Mouse (Mus musculus): Measurements from ENCODE around the gene Ganc. TPM values are rescaled to one million over a fixed set of nuclear protein-coding genes. Genes with fewer than 3 reads are reported as not detected.

Ganc gene
- polyA plus RNA-seq, 1 experiment: 11.3 TPM

DNA sequence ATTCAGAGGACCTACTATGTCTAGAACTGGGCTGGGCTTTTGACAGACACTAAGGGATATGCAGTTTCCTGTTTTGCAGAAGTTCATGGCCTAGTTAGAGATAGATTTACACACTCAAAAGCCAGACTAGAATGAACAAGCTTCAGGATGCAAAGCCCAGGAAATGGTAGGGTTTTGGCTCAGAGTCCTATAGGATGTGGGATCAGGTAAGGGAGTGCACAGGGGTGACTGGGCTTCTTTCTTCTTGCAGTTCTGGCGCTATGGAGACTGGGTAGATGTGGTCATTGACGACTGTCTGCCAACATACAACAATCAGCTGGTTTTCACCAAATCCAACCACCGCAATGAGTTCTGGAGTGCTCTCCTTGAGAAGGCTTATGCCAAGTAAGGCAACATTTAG lies 80.5 kb downstream of the Ganc start:
- TF ChIP-seq CTCF (IDR thresholded peaks at IDR 0.05; ENCODE audit: extremely low read depth, insufficient read depth, low read length) (no peak), POLR2A (IDR thresholded peaks at IDR 0.05; ENCODE audit: extremely low read depth, insufficient read depth, low read length) (no peak)
- Histone ChIP-seq H3K27ac (ENCODE audit: insufficient read depth, low read length) (no peak overlapping the region), H3K4me1 (ENCODE audit: control insufficient read depth, insufficient read depth, low read length) (no peaks in the 10 kb centered on the region), H3K4me3 (ENCODE audit: insufficient read depth, low read length) (no peak overlapping the region)

DNA sequence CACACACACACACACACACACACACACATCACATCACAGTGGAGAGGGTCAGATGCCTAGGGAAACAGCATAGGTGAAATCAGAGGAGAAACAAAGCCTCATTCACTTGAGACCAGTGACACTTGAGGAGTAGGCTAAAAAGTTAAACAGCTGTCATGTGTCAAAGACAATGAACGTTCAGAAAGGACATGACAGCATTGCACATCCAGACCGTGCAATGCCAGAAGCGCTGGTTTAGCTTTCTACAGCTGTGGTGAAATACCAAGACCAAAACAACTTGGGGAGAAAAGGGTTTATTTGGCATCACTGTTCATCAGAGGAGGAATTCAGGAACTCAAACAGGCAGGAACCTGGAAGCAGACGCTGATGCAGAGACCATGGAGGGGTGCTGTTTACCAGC lies 89.6 kb downstream of the Ganc start:
- H3K27ac ChIP-seq (ENCODE audit: insufficient read depth, low read length): no peak overlapping the region
- TF ChIP-seq CTCF (IDR thresholded peaks at IDR 0.05; ENCODE audit: extremely low read depth, insufficient read depth, low read length) (no peak), POLR2A (IDR thresholded peaks at IDR 0.05; ENCODE audit: extremely low read depth, insufficient read depth, low read length) (no peak)
- H3K4me1 ChIP-seq (ENCODE audit: control insufficient read depth, insufficient read depth, low read length): no peaks in the 10 kb centered on the region
- no peak overlapping the region for H3K4me3 ChIP-seq (ENCODE audit: insufficient read depth, low read length)

GRCm38 (mm10) chr2:120496511-120496910 lies 92.8 kb downstream of the Ganc start:
- TF ChIP-seq CTCF (IDR thresholded peaks at IDR 0.05; ENCODE audit: extremely low read depth, insufficient read depth, low read length): no peak
- TF ChIP-seq POLR2A (IDR thresholded peaks at IDR 0.05; ENCODE audit: extremely low read depth, insufficient read depth, low read length): no peak

GRCm38 (mm10) chr2:120499971-120500471 lies 96.3 kb downstream of the Ganc start:
- H3K27ac ChIP-seq (ENCODE audit: insufficient read depth, low read length): no peak overlapping the region
- no peak for TF ChIP-seq POLR2A (IDR thresholded peaks at IDR 0.05; ENCODE audit: extremely low read depth, insufficient read depth, low read length)
- no peak for TF ChIP-seq CTCF (IDR thresholded peaks at IDR 0.05; ENCODE audit: extremely low read depth, insufficient read depth, low read length)
- no peak overlapping the region for H3K4me3 ChIP-seq (ENCODE audit: insufficient read depth, low read length)
- H3K4me1 ChIP-seq (ENCODE audit: control insufficient read depth, insufficient read depth, low read length): no peaks in the 10 kb centered on the region

More at GRCm38 (mm10) chr2:120496511-120496910, 92.8 kb downstream of the Ganc start:
- Histone ChIP-seq H3K27ac (ENCODE audit: insufficient read depth, low read length) (no peak overlapping the region), H3K4me1 (ENCODE audit: control insufficient read depth, insufficient read depth, low read length) (no peaks in the 10 kb centered on the region), H3K4me3 (ENCODE audit: insufficient read depth, low read length) (no peak overlapping the region)

DNA sequence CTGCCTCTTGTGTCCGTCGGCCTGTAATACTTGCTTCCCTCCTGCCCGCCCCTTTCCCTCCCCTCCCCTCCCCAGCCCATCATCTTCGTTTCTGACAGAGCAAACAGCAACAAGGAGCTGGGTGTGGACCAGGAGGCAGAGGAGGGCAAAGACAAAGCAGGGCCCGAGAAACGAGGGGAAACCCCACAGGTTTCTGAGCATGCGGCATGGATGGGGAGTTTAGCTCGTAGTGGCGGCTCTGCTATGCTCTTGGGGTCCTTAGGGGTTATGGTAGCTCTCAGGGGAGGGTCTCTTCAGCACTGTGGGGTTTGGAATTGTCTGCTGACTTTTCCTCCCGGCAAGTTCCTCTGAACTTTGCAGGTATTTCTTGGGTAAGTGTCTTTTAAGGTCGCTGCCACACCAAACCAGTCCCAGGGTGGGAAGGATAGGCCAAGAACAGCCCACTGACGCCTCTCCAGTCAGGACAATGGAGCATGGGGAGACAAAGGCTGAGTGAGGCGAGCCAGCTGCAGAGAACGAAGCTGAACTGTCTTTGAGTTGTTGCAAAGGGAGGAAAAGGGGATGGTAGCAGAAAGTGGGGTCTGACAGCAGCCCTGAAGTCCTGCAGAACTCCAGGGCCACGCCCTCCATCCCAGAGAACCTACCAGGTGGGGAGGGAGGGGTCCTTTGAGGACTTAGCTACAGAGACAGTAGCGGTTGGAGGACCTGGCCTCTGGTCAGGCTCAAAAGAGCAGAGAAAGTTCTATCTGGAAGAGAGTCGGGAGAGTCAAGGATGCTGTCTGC lies 97.6 kb downstream of the Ganc start:
- Histone ChIP-seq H3K27ac (ENCODE audit: insufficient read depth, low read length) (no peak overlapping the region), H3K4me1 (ENCODE audit: control insufficient read depth, insufficient read depth, low read length) (no peaks in the 10 kb centered on the region), H3K4me3 (ENCODE audit: insufficient read depth, low read length) (no peak overlapping the region)
- no peak for TF ChIP-seq POLR2A (IDR thresholded peaks at IDR 0.05; ENCODE audit: extremely low read depth, insufficient read depth, low read length)

DNA sequence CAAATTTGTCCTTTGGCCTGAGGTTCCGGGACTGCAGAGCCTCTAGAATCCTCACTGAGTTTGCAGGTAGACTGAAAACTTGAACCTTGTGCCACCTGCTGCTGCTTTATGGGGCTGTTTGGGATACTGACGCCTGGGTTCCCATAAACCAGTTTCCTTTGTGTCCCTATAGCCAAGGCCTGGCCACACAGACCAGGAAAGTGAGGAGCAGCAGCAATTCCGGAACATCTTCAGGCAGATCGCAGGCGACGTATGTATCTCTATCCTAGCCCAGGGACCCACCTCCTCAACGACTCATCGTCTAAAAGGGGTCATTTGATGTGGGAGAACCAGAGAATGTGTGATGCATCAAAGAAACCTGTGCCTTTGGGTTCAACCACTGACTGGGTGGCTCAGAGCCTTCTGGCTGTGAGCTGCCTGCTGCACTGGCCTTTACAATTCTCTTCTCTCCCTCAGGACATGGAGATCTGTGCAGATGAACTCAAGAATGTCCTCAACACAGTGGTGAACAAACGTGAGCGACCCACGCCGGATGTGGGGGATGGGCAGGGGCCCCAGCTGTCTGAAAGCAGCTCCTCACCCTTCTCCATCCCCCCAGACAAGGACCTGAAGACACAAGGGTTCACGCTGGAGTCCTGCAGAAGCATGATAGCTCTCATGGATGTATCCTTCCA lies 98.4 kb downstream of the Ganc start:
- TF ChIP-seq CTCF (IDR thresholded peaks at IDR 0.05; ENCODE audit: extremely low read depth, insufficient read depth, low read length) (no peak), POLR2A (IDR thresholded peaks at IDR 0.05; ENCODE audit: extremely low read depth, insufficient read depth, low read length) (no peak)
- Histone ChIP-seq H3K27ac (ENCODE audit: insufficient read depth, low read length) (no peak overlapping the region), H3K4me1 (ENCODE audit: control insufficient read depth, insufficient read depth, low read length) (no peaks in the 10 kb centered on the region), H3K4me3 (ENCODE audit: insufficient read depth, low read length) (no peak overlapping the region)

DNA sequence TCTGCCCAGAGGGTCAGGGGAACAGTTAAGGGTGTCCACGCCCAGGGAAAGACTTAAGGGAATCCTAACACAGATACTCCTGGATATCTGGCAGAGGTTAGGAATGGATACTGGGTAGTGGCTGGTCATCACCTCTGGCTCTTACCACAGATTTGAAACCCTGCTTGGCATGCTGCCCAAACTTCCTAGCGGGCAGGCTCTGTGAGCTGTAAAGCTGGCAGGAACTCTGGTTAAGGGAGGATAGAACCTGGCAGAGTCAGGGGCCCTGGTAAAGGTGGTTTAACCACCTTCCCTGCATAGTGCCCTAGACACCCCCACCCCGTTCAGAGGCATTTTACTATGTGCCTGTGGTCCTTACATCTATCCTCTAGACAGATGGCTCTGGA lies 98.9 kb downstream of the Ganc start:
- no peak overlapping the region for H3K27ac ChIP-seq (ENCODE audit: insufficient read depth, low read length)
- no peaks in the 10 kb centered on the region for H3K4me1 ChIP-seq (ENCODE audit: control insufficient read depth, insufficient read depth, low read length)
- TF ChIP-seq POLR2A (IDR thresholded peaks at IDR 0.05; ENCODE audit: extremely low read depth, insufficient read depth, low read length) (no peak), CTCF (IDR thresholded peaks at IDR 0.05; ENCODE audit: extremely low read depth, insufficient read depth, low read length) (no peak)
- no peak overlapping the region for H3K4me3 ChIP-seq (ENCODE audit: insufficient read depth, low read length)

DNA sequence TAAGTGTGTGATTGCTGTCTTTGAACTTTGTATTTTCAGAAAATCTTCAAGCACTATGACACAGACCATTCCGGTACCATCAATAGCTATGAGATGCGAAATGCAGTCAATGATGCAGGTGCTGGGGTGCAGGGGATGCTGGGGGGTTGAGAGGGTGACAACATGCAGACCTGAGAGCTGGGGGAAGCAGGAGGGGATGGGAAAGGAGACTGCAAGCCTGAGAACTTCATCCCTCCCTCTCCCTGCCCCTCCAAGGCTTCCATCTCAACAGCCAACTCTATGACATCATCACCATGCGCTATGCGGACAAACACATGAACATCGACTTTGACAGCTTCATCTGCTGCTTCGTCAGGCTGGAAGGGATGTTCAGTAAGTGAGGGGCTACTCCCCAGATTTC lies 99.4 kb downstream of the Ganc start:
- Histone ChIP-seq H3K27ac (ENCODE audit: insufficient read depth, low read length) (no peak overlapping the region), H3K4me3 (ENCODE audit: insufficient read depth, low read length) (no peak overlapping the region), H3K4me1 (ENCODE audit: control insufficient read depth, insufficient read depth, low read length) (no peaks in the 10 kb centered on the region)
- no peak for TF ChIP-seq CTCF (IDR thresholded peaks at IDR 0.05; ENCODE audit: extremely low read depth, insufficient read depth, low read length)
- no peak for TF ChIP-seq POLR2A (IDR thresholded peaks at IDR 0.05; ENCODE audit: extremely low read depth, insufficient read depth, low read length)

GRCm38 (mm10) chr2:120503992-120504391 lies 100.3 kb downstream of the Ganc start:
- H3K4me1 ChIP-seq (ENCODE audit: control insufficient read depth, insufficient read depth, low read length): no peaks in the 10 kb centered on the region
- no peak for TF ChIP-seq POLR2A (IDR thresholded peaks at IDR 0.05; ENCODE audit: extremely low read depth, insufficient read depth, low read length)
- no peak for TF ChIP-seq CTCF (IDR thresholded peaks at IDR 0.05; ENCODE audit: extremely low read depth, insufficient read depth, low read length)

More at GRCm38 (mm10) chr2:120503992-120504391, 100.3 kb downstream of the Ganc start:
- Histone ChIP-seq H3K27ac (ENCODE audit: insufficient read depth, low read length) (no peak overlapping the region), H3K4me3 (ENCODE audit: insufficient read depth, low read length) (no peak overlapping the region)

Other genes with a start within 250 kb of the Ganc start
- 9.1 and 10.6 TPM in 2 replicates for gene Ehd4, start 249.3 kb upstream of the Ganc start, polyA plus RNA-seq (2012; rRNA removed)
- 17.2 and 20.5 TPM in 2 replicates for gene Pla2g4e, start 158.6 kb upstream of the Ganc start, polyA plus RNA-seq (2012; rRNA removed)
- 0.04 TPM in 2 replicates for gene Pla2g4d, start 114.7 kb upstream of the Ganc start, polyA plus RNA-seq (2012; rRNA removed)
- gene Pla2g4f, start 89.7 kb upstream of the Ganc start, polyA plus RNA-seq (2012; rRNA removed): 0.10 and 0.11 TPM in 2 replicates
- gene Vps39, start 50.8 kb upstream of the Ganc start, polyA plus RNA-seq (2012; rRNA removed): 56.5 and 58.2 TPM in 2 replicates
- gene Tmem87a, start 217 bp downstream of the Ganc start, polyA plus RNA-seq (2012; rRNA removed): 22.4 and 24.4 TPM in 2 replicates
- gene Capn3, start 52.1 kb downstream of the Ganc start, polyA plus RNA-seq (2012; rRNA removed): 4.9 and 7.5 TPM in 2 replicates
- gene Zfp106, start 159.9 kb downstream of the Ganc start, polyA plus RNA-seq (2012; rRNA removed): 76.6 and 77.9 TPM in 2 replicates
- 19.3 TPM in 2 replicates for gene Snap23, start 163.8 kb downstream of the Ganc start, polyA plus RNA-seq (2012; rRNA removed)
- gene Haus2, start 205.5 kb downstream of the Ganc start, polyA plus RNA-seq (2012; rRNA removed): 17.4 TPM in 2 replicates
- gene Lrrc57, start 205.6 kb downstream of the Ganc start, polyA plus RNA-seq (2012; rRNA removed): 44.1 and 46.4 TPM in 2 replicates
- gene Stard9, start 225.2 kb downstream of the Ganc start, polyA plus RNA-seq (2012; rRNA removed): 13.7 and 14.1 TPM in 2 replicates